Mouse (Mus musculus) right cerebral cortex, adult 18-20 months (tissue): Measurements from ENCODE around the gene Scn11a.

Source experiments
- DNase-seq: peaks from one replicate; pipeline ENCODE4 v3.0.0; 2022; ENCODE audit warnings: mixed read lengths

Scn11a gene

DNA sequence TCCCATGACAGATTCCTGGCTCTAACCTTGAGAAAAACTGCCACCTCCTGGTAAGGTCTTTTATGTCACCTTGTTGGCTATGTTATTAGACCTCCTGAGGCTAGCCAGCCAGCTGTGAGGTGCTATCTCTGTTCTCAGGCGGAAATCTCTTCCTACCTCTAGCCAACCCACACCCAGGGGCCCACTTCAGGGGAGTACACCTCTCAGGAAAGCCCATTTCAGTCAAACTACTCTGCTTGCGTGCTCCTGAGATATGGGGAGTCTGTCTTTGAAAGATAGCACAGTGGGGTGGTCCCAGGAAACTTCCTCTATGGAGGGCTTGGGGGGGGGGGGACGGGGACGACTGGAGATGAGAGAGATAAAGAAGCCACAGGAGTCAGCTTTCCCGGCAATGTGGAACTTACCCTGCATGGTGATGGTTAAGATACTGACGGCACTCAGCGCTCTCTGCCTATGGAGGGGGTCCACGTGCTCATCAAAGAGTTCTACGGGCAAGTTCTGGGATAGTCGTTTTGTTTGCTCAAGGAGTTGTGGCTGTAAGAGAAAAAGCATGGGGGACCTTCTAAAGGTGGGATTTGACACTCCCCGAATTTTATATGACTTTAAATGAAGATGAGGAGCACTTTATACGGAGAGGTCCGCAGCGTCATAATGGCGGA, 29.9 kb downstream of the Scn11a start:
- DNase-seq, result no peak

DNA sequence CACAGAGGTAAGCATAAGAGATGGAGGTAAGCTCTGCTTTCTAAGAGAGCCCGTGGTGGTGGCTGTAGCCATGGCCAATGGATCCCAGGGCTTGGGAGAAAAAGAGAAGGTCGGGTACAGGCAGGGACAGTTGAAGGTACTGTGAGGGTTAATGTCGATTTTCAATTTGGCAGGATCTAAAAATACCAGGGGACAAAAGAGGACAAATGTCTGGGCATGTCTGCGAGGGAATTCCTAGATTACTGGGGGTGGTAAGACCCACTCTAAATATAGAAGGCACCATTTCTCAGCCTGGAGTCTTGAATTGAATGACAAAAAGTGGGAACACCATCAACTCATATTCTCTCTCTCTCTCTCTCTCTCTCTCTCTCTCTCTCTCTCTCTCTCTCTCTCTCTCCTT, 30.8 kb downstream of the Scn11a start:
- no peak for DNase-seq

DNA sequence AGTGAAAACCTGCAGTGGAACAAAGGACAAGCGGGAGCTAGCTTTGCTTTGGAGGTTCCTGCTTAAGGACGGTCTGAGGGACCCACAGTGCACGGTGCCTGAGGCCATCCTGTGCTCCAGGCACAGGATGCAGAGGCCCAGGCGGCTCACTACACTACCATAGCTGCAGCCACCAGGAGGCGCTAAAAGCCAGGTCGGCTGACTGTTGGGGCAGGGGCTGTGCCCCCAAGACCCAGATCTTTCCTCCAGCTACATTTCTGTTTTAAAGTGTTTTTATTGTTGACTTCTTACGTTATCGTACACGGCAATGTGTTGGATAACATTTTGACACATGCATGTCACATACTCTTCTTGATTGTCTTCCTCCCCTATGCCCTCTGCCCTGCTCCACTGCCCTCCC, 32.8 kb downstream of the Scn11a start:
- no peak for DNase-seq

GRCm38 (mm10) chr9:119780901-119781300, 44.4 kb downstream of the Scn11a start:
- no peak for DNase-seq

- DNase-seq, result no peak
Observed at GRCm38 (mm10) chr9:119776661-119777060, 48.6 kb downstream of the Scn11a start.

- DNase-seq, result peak; percentile 8
Observed at GRCm38 (mm10) chr9:119768585-119768984, 56.7 kb downstream of the Scn11a start.

DNA sequence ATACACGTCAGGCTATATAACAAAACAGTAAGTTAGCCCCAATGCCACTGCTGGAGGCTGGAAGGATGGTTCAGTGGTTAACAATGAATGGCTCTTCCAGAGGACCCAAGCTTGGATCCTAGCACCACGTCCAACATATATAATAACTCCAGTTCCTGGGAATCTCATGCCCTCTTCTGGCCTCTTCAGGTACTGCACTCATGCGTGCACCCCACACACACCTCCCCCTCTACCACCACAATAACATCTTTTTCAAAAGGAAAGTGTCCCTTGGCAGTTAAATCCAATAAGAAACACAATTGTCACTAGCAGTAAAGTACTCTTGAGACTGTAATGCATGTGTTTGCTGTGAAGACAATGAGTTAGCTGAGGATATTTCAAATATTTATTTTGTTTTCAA, 65.0 kb downstream of the Scn11a start:
- no peak for DNase-seq

- no peak for DNase-seq
Observed at GRCm38 (mm10) chr9:119759457-119759856, 65.8 kb downstream of the Scn11a start.

DNA sequence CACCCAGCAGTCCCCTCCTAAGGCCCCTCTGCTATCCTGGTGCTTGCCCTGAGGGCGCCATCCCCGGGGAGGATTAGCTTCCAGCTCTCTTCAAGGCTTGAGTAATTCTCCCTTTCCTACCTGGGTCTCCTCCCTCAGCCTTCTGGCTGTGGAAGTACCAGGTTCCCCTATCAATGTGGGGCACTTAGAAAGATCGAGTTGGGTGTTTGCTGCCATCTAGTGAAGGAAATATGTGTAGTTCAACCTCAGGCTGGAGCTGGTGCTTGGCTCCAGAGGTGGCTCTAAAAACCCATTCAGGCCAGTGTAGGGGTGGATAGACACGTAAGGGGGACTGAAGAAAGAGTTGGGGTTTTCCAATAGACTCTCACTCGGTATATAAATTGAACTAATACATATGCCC, 73.7 kb downstream of the Scn11a start:
- DNase-seq, result peak; percentile 45

GRCm38 (mm10) chr9:119749112-119749511, 76.1 kb downstream of the Scn11a start:
- no peak for DNase-seq

- no peak for DNase-seq
Observed at GRCm38 (mm10) chr9:119743900-119744299, 81.4 kb downstream of the Scn11a start.

DNA sequence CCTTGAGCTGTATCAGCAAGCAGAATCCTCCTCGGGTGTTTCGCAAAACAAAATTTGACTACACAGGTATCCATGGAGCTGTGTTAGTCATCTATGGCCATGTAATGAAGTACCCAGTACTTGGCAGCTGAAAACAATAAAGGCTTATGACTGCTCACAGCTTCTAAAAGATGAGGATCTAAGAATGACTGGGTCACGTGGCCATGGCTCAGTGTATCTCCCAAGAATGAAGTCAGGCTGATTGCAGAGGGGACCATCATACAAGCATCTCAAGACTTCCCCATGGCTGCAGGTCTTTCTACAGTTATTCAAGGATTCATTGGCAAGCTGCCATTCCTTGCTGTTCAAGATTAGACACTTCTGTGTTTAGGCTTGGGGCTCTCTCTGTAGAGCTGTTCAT, 81.9 kb downstream of the Scn11a start:
- DNase-seq, result no peak

GRCm38 (mm10) chr9:119741101-119741786, 84.0 kb downstream of the Scn11a start:
- no peak for DNase-seq

- no peak for DNase-seq
Observed at GRCm38 (mm10) chr9:119728412-119729097, 96.7 kb downstream of the Scn11a start.

DNA sequence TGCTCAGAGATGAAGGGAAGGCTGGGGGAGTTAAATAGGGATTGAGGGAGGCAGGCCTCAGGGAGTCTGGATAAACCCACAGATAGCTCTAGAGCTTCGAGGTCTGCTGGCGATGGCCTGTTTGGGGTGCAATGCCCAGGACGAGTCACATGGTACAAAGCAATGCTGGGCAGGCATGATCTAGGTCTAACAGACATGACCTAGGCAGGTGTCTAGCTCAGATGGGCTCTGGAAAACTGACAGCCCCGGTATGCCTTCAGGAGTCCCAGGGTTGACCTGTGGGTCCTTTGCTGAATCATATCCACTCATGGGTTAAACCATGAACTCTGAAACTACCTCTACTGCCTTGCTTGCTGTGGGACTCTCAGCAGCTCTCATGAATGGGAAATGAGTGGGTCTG, 98.3 kb downstream of the Scn11a start:
- DNase-seq, result no peak

GRCm38 (mm10) chr9:119725293-119725862, 99.9 kb downstream of the Scn11a start:
- peak; percentile 31 for DNase-seq

DNA sequence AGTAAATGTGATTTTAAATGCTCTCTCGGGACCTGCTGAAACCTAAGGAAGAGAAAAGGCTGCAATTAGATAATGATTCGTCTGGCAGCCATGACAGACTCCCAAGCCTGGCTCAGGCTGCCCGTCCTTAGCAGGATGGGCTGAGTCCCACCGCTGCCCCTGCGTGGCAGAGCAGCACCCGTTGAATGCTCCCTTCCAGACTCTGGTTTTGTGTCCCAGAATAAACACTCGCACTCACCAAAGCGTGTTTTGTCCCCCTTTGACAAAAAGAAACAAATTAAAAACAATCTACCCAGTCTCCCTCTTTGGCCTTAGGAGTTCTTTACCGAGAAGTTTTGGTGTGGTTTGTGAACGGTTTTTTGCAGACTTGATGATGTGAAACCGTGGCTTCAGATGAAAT, 106.0 kb downstream of the Scn11a start, which contains the start of gene Scn10a:
Scn10a (minus strand) TSS at position 101 of the 400 bp plus-strand sequence.
- DNase-seq, result no peak

GRCm38 (mm10) chr9:119706700-119707099, 118.6 kb downstream of the Scn11a start:
- DNase-seq, result no peak
